Mouse (Mus musculus) lung, adult 2 months (tissue): ENCODE measurements around the gene Ankfy1.

Source experiments
- CTCF ChIP-seq: fragments of 200-500 bp; IDR thresholded peaks from 2 replicates; pipeline ENCODE4 v1.5.1; 2011; ENCODE audit warnings: mild to moderate bottlenecking, low read length, control low read depth; ENCODE audit not compliant: insufficient read depth
- POLR2A ChIP-seq: fragments of 200-500 bp; IDR thresholded peaks from 2 replicates; pipeline ENCODE4 v1.6.1; 2011; ENCODE audit warnings: low read depth, mild to moderate bottlenecking, control low read depth, low read length, borderline replicate concordance; ENCODE audit errors: extremely low read depth

- TF ChIP-seq POLR2A (no peak), CTCF (no peak)
Observed at GRCm38 (mm10) chr11:72723871-72724270, 34.1 kb downstream of the Ankfy1 start.
